Mouse (Mus musculus): ENCODE measurements at regions not wholly inside any gene's neighbourhood (a gene's known extent, or its start where the extent isn't known, plus 50 kb on each side); places are given as distances from the start of the nearest gene placed in this dataset.

DNA sequence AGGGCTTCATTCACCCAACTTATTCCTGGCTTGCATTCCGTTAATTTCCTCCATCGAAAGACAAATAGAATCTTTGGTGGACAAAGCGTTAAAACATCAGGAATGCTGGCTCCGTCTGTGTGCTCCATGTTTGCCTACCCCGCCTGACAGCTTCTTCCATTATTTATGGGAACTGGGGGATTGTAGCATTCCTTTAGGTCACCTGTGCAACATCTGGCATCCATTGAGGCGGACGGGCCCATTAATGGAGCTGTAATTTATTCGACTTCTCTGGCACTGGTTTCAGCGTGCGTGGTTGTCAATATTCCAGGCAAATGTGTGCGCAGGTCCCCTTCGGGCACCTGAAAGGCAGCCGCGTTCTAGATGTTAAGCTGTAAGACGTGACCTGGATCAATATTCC lies 196.9 kb downstream of the Thbs2 start:
- no peak for DNase-seq (ENCODE audit: low read depth, low spot score)

- no peak for DNase-seq (ENCODE audit: low read depth, low spot score)
Observed at GRCm38 (mm10) chr17:14493751-14494320, 200.2 kb downstream of the Thbs2 start.

DNA sequence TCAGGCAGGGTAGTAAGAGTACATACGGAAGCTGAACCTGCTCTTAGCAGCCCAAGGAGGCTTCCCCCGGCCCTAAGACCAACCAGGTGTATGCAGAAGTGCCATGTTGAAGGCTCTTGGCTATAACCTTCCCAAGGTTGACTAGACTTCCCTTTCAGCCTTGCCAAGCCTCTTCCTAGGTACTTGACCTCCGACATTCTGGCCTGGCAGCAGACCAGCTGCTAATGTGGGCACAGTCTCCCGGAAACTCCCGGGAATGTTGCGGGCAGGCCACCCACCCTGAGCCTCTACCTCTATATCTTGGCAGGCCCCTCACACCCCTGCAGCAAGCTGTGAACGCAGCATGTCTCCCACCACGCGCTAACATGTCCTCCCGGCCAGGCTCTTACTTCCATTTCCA lies 201.1 kb downstream of the Thbs2 start:
- no peak for DNase-seq (ENCODE audit: low read depth, low spot score)

DNA sequence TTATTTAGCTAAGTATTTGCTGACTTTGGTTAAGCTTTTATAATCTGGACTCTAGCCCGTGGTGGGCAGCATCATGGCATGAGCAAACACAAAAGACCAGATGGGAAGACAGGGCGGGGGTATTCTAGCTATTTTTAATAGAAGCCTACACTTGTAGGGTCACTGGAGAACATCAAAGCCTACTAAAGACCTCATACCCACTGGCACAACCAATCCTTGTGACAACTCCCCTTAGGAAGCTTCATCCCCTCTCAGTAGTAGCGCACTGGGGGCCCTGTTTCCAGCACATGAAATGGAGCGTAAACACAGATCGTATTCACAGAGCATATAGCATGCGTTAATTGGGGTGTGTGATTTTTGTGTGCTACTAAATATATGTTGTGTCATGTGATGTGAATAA lies 202.4 kb downstream of the Smoc2 start:
- no peak for DNase-seq (ENCODE audit: low read depth, low spot score)

- DNase-seq (ENCODE audit: low read depth, low spot score) = no peak
Observed at GRCm38 (mm10) chr17:14478938-14479505, 199.7 kb downstream of the Smoc2 start.

GRCm38 (mm10) chr17:14476707-14477106 lies 197.4 kb downstream of the Smoc2 start:
- DNase-seq (ENCODE audit: low read depth, low spot score) = no peak

DNA sequence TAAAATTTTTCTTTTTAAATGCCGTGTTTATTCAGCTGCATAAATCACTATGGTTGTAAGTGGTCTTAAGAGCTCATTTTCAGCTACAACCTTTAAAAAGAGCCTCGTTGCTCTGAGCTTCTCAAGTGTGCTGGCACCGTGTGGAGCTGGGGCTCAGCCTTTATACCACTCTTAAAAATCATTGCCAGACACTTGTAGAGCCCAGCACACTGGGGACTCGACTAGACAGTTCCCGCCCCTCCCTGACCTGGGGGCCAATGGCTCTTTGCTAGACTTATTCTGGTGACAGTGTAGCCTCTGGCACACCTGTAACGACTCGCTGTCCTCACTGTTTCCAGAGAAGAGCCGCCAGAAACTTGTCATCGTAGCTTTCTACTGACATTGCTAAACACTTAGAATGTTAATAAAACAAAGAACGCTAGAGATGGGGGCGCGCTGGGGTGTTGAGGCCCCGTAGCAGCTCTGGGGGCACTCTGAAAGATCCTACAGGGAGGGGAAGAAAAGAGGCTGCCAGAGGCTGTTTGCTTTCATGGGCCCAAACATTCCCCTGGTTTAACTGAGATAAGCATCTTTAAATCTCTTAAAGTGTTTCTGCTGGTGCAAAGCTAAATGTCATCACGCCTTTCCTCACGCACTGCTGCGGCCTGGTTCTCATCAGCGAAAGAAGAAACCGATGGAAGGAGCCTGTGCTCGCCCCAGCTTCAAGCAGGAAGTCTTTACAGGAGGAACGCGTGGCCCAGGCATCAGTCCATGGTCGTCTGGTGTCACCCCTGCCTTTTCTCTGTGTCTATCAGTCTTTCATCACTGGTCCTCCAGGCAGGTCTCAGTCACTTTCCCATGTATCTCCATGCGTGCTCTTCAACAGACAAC lies 196.7 kb downstream of the Smoc2 start:
- DNase-seq (ENCODE audit: low read depth, low spot score) = no peak

- DNase-seq (ENCODE audit: low read depth, low spot score) = no peak
Observed at GRCm38 (mm10) chr17:14475277-14475676, 196.0 kb downstream of the Smoc2 start.

DNA sequence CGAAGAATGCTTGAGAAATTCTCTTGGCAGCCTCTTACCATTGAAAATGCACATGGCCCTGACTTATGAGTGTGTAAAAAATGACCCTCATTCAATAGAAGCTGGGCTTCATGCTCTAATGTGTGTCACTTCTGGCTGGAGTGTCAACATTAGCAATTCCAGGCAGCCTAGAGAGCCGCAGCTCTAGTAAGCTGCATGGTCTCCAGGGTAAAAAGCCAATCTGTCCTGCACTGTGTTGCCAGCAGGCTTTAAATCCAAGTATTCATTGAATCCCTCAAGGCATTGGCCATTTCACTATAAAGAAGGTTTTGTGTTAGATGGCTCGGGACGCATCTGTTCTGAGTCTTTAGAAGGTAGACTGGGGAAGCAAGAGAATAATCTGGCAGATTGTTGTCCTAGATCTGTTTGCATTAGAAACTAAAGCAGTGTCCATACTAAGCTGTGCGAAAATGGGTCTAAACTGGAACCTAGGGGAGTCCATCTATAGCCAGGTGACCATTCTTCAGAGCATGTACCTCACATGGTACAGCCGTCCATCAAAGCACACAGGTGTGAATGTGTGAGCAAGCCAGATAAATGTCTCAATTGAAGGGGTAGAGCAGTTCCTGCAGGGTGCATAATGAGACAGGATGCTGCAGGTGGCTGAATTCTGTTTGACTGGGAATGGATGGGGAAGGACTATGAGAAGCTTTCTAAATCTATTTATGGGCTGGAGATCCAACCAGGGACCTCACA lies 189.6 kb downstream of the Smoc2 start:
- no peak for DNase-seq (ENCODE audit: low read depth, low spot score)

DNA sequence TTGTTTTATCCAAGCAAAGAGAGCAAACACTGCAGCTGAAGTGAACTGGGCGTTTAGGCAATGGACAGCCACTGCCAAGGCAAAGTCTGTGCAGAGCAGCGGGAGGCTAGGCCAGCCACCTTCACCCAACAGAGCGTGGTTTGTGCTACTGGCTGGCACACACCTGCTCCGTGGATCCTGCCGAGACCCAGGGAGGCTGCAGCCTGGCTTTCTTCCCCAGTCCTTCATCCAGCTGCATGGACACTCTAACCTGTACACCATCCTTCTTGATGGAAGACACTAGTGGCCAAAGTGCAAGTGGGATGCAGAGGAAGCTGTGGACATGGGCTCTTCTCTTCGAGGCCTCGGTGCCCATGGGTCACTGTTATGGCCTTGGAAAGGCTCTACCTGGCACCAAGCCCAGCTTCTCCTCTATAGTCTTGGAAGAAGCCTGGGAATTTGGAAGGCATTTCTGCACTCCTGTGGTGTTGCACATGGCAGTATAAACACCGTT lies 176.0 kb downstream of the Smoc2 start:
- DNase-seq (ENCODE audit: low read depth, low spot score) = no peak

Data from WW6 (cell line).